Mouse (Mus musculus): ENCODE measurements around the gene C130050O18Rik. TPM values are rescaled to one million over a fixed set of nuclear protein-coding genes. Genes with fewer than 3 reads are reported as not detected.

C130050O18Rik gene
- polyA plus RNA-seq, 1 experiment from 2014 or later = 0.43 TPM

MicroRNAs encoded within 50 kb of the gene (microRNA counts, 519-probe panel; counts per million panel counts)
- microRNA mmu-miR-339-3p (293 counts per million, percentile 1 among the panel's probes with 10 or more counts), microRNA mmu-miR-339-5p (not detected)

Small RNAs within 50 kb of the gene (microRNA-seq; reads per million reads assigned to microRNA genes)
- gene Mir339 = 485 reads per million, percentile 72 among the genes with 10 or more reads in this experiment

Other genes starting within 250 kb of the C130050O18Rik start
- 35.7 and 41.5 TPM in 2 replicates for gene Sun1, start 204.6 kb upstream of the C130050O18Rik start, polyA plus RNA-seq (2015; fragmentation: Nextera tagmentation; extraction: Ambion mirVana)
- 141 and 145 TPM in 2 replicates for gene Get4, start 153.0 kb upstream of the C130050O18Rik start, polyA plus RNA-seq (2015; fragmentation: Nextera tagmentation; extraction: Ambion mirVana)
- 0.59 and 1.6 TPM in 2 replicates for gene Adap1, start 79.7 kb upstream of the C130050O18Rik start, polyA plus RNA-seq (2015; fragmentation: Nextera tagmentation; extraction: Ambion mirVana)
- gene Cox19, start 53.9 kb upstream of the C130050O18Rik start, polyA plus RNA-seq (2015; fragmentation: Nextera tagmentation; extraction: Ambion mirVana) = 75.7 and 75.8 TPM in 2 replicates
- not detected in 2 replicates for gene Cyp2w1, start 52.7 kb upstream of the C130050O18Rik start, polyA plus RNA-seq (2015; fragmentation: Nextera tagmentation; extraction: Ambion mirVana)
- 17.1 and 17.2 TPM in 2 replicates for gene Gpr146, start 27.6 kb upstream of the C130050O18Rik start, polyA plus RNA-seq (2015; fragmentation: Nextera tagmentation; extraction: Ambion mirVana)
- gene Gper1, start 17.9 kb downstream of the C130050O18Rik start, polyA plus RNA-seq (2015; fragmentation: Nextera tagmentation; extraction: Ambion mirVana) = 3.0 and 4.0 TPM in 2 replicates
- gene 3110082I17Rik, start 55.2 kb downstream of the C130050O18Rik start, polyA plus RNA-seq (2015; fragmentation: Nextera tagmentation; extraction: Ambion mirVana) = 17.2 and 20.1 TPM in 2 replicates
- 8.1 and 10.0 TPM in 2 replicates for gene Zfand2a, start 79.3 kb downstream of the C130050O18Rik start, polyA plus RNA-seq (2015; fragmentation: Nextera tagmentation; extraction: Ambion mirVana)
- not detected in 2 replicates for gene Uncx, start 138.2 kb downstream of the C130050O18Rik start, polyA plus RNA-seq (2015; fragmentation: Nextera tagmentation; extraction: Ambion mirVana)